Mouse (Mus musculus) embryonic facial prominence, embryonic 15.5 days (tissue): ENCODE measurements around the gene Lingo3. TPM values are rescaled to one million over a fixed set of nuclear protein-coding genes. Genes with fewer than 3 reads are reported as not detected.

Source experiments
- ATAC-seq: fragments of 200-750 bp; cut with Nextera tagmentation; 2 replicates; pipeline ENCODE4 v1.8.0; 2017; ENCODE audit warnings: low read depth, moderate TSS enrichment; ENCODE audit not compliant: insufficient number of reproducible peaks, low FRiP score, low TSS enrichment
- H3K27ac ChIP-seq: fragments of 300-500 bp; sonication (generic); replicated peaks from 2 replicates; pipeline ENCODE4 v1.5.1; 2015; ENCODE audit warnings: mild to moderate bottlenecking, inconsistent platforms
- H3K27me3 ChIP-seq: fragments of 300-500 bp; sonication (generic); 2 replicates; pipeline ENCODE4 v1.6.1; 2015; ENCODE audit warnings: inconsistent platforms
- H3K36me3 ChIP-seq: fragments of 300-500 bp; sonication (generic); 2 replicates; pipeline ENCODE4 v1.6.1; 2015; ENCODE audit warnings: mild to moderate bottlenecking, inconsistent platforms
- H3K4me1 ChIP-seq: fragments of 300-500 bp; sonication (generic); 2 replicates; pipeline ENCODE4 v1.6.1; 2015; ENCODE audit warnings: inconsistent platforms
- H3K4me2 ChIP-seq: fragments of 300-500 bp; sonication (generic); replicated peaks from 2 replicates; pipeline ENCODE4 v1.6.1; 2015; ENCODE audit warnings: mild to moderate bottlenecking, inconsistent platforms
- H3K4me3 ChIP-seq: fragments of 300-500 bp; sonication (generic); replicated peaks from 2 replicates; pipeline ENCODE4 v1.5.1; 2015; ENCODE audit warnings: mild to moderate bottlenecking, inconsistent platforms
- H3K9ac ChIP-seq: fragments of 300-500 bp; sonication (generic); 2 replicates; pipeline ENCODE4 v1.6.1; 2015; ENCODE audit warnings: inconsistent platforms
- H3K9me3 ChIP-seq: fragments of 300-500 bp; sonication (generic); replicated peaks from 2 replicates; pipeline ENCODE4 v1.6.1; 2016; ENCODE audit warnings: inconsistent platforms
- WGBS: fragments of 180-500 bp; shearing (Covaris S2); methylation state at CpG from one replicate; pipeline ENCODE4 v1.1.7; 2015; 5-methylcytosine and 5-hydroxymethylcytosine counted together
- polyA plus RNA-seq: library from polyadenylated mRNA; unstranded; fragments of >200 nt; fragmentation: Nextera tagmentation; extraction: Ambion mirVana; gene quantifications from 2 replicates; pipeline ENCODE4 v1.2.1, GENCODE M21; 2015

Gene Lingo3
- polyA plus RNA-seq, 1 experiment from 2014 or later, result 2.5 TPM

GRCm38 (mm10) chr10:80797186-80798149 is 46.4 kb downstream of the Lingo3 start:
- Histone ChIP-seq H3K27me3 (no peaks in the 10 kb centered on the region), H3K9ac (peak overlapping the region; percentile 86), H3K4me1 (peaks cover 33% of the 10 kb centered on the region), H3K4me2 (peak overlapping the region; percentile 69), H3K4me3 (peak overlapping the region; percentile 94), H3K36me3 (peaks cover 56% of the 10 kb centered on the region), H3K9me3 (no peaks in the 10 kb centered on the region), H3K27ac (peak overlapping the region; percentile 99)
- WGBS, result 2% methylated on average over 59 of the region's 59 CpGs
- ATAC-seq, result peak; percentile 46; the same call in 1 of the 2 replicates

DNA sequence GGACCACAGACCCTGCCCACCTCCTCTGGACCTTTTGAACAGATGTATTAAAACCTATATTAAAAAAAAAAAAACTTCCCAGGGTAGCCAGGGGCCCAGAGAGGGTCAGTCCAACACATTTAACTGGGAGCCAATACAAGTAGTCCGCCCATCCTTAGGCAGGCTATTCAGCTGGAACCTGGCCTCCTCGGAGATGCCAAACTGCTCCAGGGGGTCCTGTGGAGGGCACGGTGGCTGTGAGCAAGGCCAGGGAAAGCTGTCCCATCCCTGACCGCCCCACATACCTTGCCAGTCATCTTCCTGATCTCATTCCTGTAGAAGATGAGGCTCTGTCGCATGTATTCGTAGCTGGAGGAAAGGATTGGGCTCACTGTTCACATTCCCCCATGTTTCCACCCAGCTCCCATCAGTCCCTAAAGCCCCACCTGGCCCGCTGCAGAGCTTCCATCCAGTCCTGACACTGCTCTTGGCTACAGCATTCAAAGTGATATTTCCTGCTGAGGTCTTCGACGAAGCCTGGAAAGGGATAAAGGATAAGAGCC is 47.5 kb downstream of the Lingo3 start:
- Histone ChIP-seq H3K27ac (no peak overlapping the region), H3K4me2 (peak overlapping the region; percentile 69), H3K4me1 (peaks cover 33% of the 10 kb centered on the region), H3K9me3 (no peaks in the 10 kb centered on the region), H3K9ac (peak overlapping the region; percentile 86; the same call in 1 of the 2 replicates), H3K4me3 (peak overlapping the region; percentile 94), H3K36me3 (peaks cover 56% of the 10 kb centered on the region), H3K27me3 (no peaks in the 10 kb centered on the region)
- ATAC-seq, result no peak
- WGBS, result 79% methylated on average over 9 of the region's 9 CpGs

DNA sequence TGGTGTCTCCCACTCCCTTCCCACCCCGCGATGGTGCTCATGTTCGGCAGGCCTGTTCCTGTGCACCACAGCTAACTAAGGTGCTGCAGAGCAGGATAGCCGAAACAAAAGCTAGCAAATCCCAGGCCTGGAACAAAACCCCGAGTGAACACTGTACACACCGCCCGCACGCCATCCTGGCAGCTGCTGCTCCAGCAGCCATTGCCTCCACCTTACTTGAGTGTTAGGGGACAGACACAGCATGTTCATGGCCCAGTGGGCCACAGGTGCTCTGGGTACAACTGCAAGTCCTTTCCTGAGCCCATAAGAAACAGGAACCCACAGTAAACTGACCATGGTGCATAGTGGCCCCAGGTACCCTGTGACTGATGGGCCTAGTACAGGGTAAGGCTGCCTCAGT is 49.1 kb downstream of the Lingo3 start:
- H3K36me3 ChIP-seq, result peaks cover 67% of the 10 kb centered on the region
- no peak overlapping the region for H3K9ac ChIP-seq
- no peaks in the 10 kb centered on the region for H3K27me3 ChIP-seq
- no peak for ATAC-seq
- H3K9me3 ChIP-seq, result no peaks in the 10 kb centered on the region
- peaks cover 22% of the 10 kb centered on the region for H3K4me1 ChIP-seq
- H3K27ac ChIP-seq, result no peak overlapping the region
- 91% methylated on average over 8 of the region's 8 CpGs for WGBS
- H3K4me2 ChIP-seq, result no peak overlapping the region
- H3K4me3 ChIP-seq, result no peak overlapping the region

GRCm38 (mm10) chr10:80793803-80794202 is 50.0 kb downstream of the Lingo3 start:
- 88% methylated on average over 4 of the region's 4 CpGs for WGBS
- Histone ChIP-seq H3K9me3 (no peaks in the 10 kb centered on the region), H3K4me3 (no peak overlapping the region), H3K4me2 (no peak overlapping the region), H3K9ac (no peak overlapping the region), H3K27ac (no peak overlapping the region), H3K27me3 (no peaks in the 10 kb centered on the region), H3K4me1 (peaks cover 17% of the 10 kb centered on the region), H3K36me3 (peaks cover 76% of the 10 kb centered on the region)
- no peak for ATAC-seq

GRCm38 (mm10) chr10:80793033-80793784 is 50.6 kb downstream of the Lingo3 start:
- Histone ChIP-seq H3K27me3 (no peaks in the 10 kb centered on the region), H3K27ac (no peak overlapping the region), H3K4me1 (peaks cover 17% of the 10 kb centered on the region), H3K9me3 (no peaks in the 10 kb centered on the region), H3K36me3 (peaks cover 82% of the 10 kb centered on the region), H3K9ac (no peak overlapping the region), H3K4me3 (no peak overlapping the region), H3K4me2 (no peak overlapping the region)
- WGBS, result 86% methylated on average over 13 of the region's 13 CpGs
- no peak for ATAC-seq

GRCm38 (mm10) chr10:80792175-80793032 is 51.4 kb downstream of the Lingo3 start:
- peaks cover 17% of the 10 kb centered on the region for H3K4me1 ChIP-seq
- ATAC-seq, result no peak
- no peaks in the 10 kb centered on the region for H3K9me3 ChIP-seq
- 0 out of 2 replicates have a peak overlapping the region, but pooled peaks have one; percentile 17 for H3K27ac ChIP-seq
- H3K9ac ChIP-seq, result no peak overlapping the region
- WGBS, result 66% methylated on average over 41 of the region's 41 CpGs
- H3K4me3 ChIP-seq, result no peak overlapping the region
- H3K4me2 ChIP-seq, result no peak overlapping the region
- H3K36me3 ChIP-seq, result peaks cover 90% of the 10 kb centered on the region
- no peaks in the 10 kb centered on the region for H3K27me3 ChIP-seq

DNA sequence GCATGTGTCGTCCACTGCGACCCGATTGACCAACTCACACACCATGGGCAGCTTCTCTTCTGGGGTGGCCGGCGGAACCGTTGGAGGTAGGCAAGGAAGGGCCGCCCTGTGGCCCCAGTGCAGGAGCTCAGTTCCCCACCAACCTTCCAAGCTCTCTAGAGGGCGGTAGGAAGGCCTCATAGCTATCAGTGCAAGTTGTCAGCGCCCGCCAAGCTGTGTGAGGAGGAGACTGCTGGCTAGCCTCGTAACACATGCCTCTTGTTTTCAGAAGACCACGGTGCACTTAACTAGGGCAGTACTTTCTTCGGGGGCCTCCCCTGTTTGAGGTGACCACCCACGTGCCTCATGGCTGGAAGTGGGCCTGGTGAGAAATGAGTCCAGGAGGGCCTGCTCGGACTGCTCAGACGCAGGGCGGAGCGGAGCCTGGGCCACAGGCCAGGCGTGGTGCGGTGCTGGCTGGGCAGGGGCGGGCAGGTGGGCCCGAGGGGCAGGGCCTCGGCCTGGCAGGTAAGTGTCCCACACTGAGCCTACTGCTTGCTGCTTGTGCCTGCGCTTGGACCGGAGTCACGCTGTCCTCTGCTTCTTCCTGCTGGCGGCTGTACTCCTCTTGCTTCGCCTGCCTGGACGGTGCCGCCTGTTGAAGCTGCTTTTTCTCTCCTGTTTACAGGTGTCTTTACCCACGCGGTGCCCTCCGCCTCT is 52.2 kb downstream of the Lingo3 start:
- Histone ChIP-seq H3K27ac (0 out of 2 replicates have a peak overlapping the region, but pooled peaks have one; percentile 17), H3K4me3 (no peak overlapping the region)
- WGBS, result 75% methylated on average over 33 of the region's 33 CpGs

GRCm38 (mm10) chr10:80790761-80791404 is 53.0 kb downstream of the Lingo3 start:
- Histone ChIP-seq H3K9ac (no peak overlapping the region), H3K4me3 (no peak overlapping the region), H3K36me3 (peaks cover 98% of the 10 kb centered on the region), H3K27me3 (no peaks in the 10 kb centered on the region), H3K4me1 (peaks cover 3% of the 10 kb centered on the region; the same call in 1 of the 2 replicates), H3K9me3 (no peaks in the 10 kb centered on the region), H3K4me2 (no peak overlapping the region), H3K27ac (no peak overlapping the region)
- 87% methylated on average over 19 of the region's 19 CpGs for WGBS
- ATAC-seq, result no peak

More for the DNA sequence above, 52.2 kb downstream of the Lingo3 start:
- Histone ChIP-seq H3K9ac (no peak overlapping the region), H3K36me3 (peaks cover 98% of the 10 kb centered on the region), H3K27me3 (no peaks in the 10 kb centered on the region), H3K4me2 (no peak overlapping the region), H3K9me3 (no peaks in the 10 kb centered on the region), H3K4me1 (peaks cover 10% of the 10 kb centered on the region)
- ATAC-seq, result no peak

GRCm38 (mm10) chr10:80787517-80787916 is 56.3 kb downstream of the Lingo3 start:
- H3K9ac ChIP-seq, result no peak overlapping the region
- H3K4me3 ChIP-seq, result no peak overlapping the region
- no peaks in the 10 kb centered on the region for H3K4me1 ChIP-seq
- WGBS, result 73% methylated on average over 2 of the region's 2 CpGs
- no peak overlapping the region for H3K4me2 ChIP-seq
- no peak overlapping the region for H3K27ac ChIP-seq
- H3K36me3 ChIP-seq, result peaks cover 98% of the 10 kb centered on the region
- no peaks in the 10 kb centered on the region for H3K9me3 ChIP-seq
- no peaks in the 10 kb centered on the region for H3K27me3 ChIP-seq
- ATAC-seq, result no peak

- Histone ChIP-seq H3K27ac (no peak overlapping the region), H3K36me3 (peaks cover 98% of the 10 kb centered on the region), H3K4me3 (no peak overlapping the region), H3K4me2 (no peak overlapping the region), H3K9me3 (no peaks in the 10 kb centered on the region), H3K9ac (no peak overlapping the region), H3K27me3 (no peaks in the 10 kb centered on the region), H3K4me1 (no peaks in the 10 kb centered on the region)
- 94% methylated on average over 11 of the region's 11 CpGs for WGBS
- no peak for ATAC-seq
Measured at GRCm38 (mm10) chr10:80785963-80786362, 57.9 kb downstream of the Lingo3 start.
